Mouse (Mus musculus) cerebellum, adult 2 months (tissue): ENCODE data around the gene Nmnat2. TPM values are rescaled to one million over a fixed set of nuclear protein-coding genes. Genes with fewer than 3 reads are reported as not detected.
A peak's percentile ranks its signal among the peaks of the same experiment; 100 is the strongest.

Experiments
- DNase-seq, 2 experiments: peaks; one replicate each; pipeline ENCODE4 v3.0.0; 2021
- H3K27ac ChIP-seq: fragments of 200-500 bp; 2 replicates; pipeline ENCODE4 v1.5.1; 2012; ENCODE audit warnings: low read length, control low read depth, inconsistent platforms; ENCODE audit not compliant: insufficient read depth
- H3K27me3 ChIP-seq: fragments of 200-500 bp; 2 replicates; pipeline ENCODE4 v1.6.1; 2012; ENCODE audit warnings: inconsistent platforms, mild to moderate bottlenecking, low read length, moderate library complexity; ENCODE audit not compliant: control insufficient read depth, insufficient read depth
- H3K4me1 ChIP-seq: fragments of 200-500 bp; 2 replicates; pipeline ENCODE4 v1.6.1; 2011; ENCODE audit warnings: low read length; ENCODE audit not compliant: control insufficient read depth, insufficient read depth
- H3K4me3 ChIP-seq: fragments of 200-500 bp; replicated peaks from 2 replicates; pipeline ENCODE3; 2011; ENCODE audit warnings: mild to moderate bottlenecking, low read depth, low read length, control low read depth; ENCODE audit not compliant: insufficient read depth
- CTCF ChIP-seq: fragments of 200-500 bp; IDR thresholded peaks from 2 replicates; pipeline ENCODE4 v1.5.1; 2011; ENCODE audit warnings: low read depth, mild to moderate bottlenecking, control low read depth, low read length, moderate library complexity, borderline replicate concordance; ENCODE audit not compliant: insufficient read depth
- POLR2A ChIP-seq: fragments of 200-500 bp; IDR thresholded peaks from 2 replicates; pipeline ENCODE4 v1.6.1; 2011; ENCODE audit warnings: low read length, control low read depth, borderline replicate concordance; ENCODE audit not compliant: insufficient read depth
- WGBS: fragments of 180-500 bp; shearing (Covaris S2); methylation state at CpG from one replicate; pipeline ENCODE4 v1.1.7; 2018; 5-methylcytosine and 5-hydroxymethylcytosine counted together
- polyA plus RNA-seq: library from polyadenylated mRNA; depleted of rRNA; stranded (reverse); fragments of >200 nt; gene quantifications from 2 replicates; pipeline ENCODE4 v1.2.3, GENCODE M21; 2012

The Nmnat2 gene
- polyA plus RNA-seq, 1 experiment, result 120 TPM

DNA sequence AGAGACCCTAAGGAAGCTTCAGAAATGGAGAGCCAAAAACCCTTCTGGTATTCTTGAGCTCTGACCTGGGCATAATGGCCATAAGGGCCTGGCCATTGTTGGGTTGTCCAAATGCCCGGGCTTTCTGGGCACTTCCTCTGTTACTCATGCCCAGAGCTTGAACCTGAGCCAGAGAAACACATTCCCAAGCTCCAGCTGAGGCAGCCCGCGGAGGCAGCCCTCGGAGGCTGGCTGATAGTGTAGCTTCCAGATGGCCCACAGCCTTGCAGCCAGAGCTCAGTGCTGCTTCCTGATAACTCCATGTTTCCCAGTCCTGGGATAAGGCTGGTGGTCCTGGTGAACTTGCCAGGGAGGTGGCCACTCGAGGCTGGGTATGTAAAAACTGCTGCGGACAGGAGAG is 129.4 kb downstream of the Nmnat2 start:
- TF ChIP-seq POLR2A (no peak), CTCF (no peak)
- peaks cover 21% of the 10 kb centered on the region for H3K4me1 ChIP-seq
- peak; percentile 80 to 90 for DNase-seq
- H3K4me3 ChIP-seq, result no peak overlapping the region
- peak overlapping the region; percentile 23 for H3K27ac ChIP-seq
- no peaks in the 10 kb centered on the region for H3K27me3 ChIP-seq
- whole genome bisulfite sequencing, result 3% methylated on average over 6 of the region's 6 CpGs

DNA sequence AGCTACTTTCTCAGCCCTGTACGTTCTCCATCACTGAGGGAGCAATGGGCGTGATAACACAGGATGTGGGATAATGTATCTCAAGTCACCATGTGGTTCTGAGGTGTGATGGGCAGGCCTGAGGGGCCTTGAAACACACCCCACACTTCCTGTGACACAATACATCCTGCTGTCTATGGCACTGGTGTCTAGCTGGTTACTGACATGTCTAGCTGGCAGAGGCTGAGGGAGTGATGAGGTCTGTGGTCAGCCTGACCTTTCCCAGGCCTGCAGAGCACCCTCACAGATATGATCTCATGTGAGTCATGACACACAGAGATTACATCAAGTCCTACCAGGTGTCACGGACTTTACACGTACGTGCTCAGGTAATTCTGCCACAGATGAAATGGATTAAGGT is 130.4 kb downstream of the Nmnat2 start:
- TF ChIP-seq POLR2A (no peak), CTCF (no peak)
- peaks cover 21% of the 10 kb centered on the region for H3K4me1 ChIP-seq
- H3K4me3 ChIP-seq, result no peak overlapping the region
- no peaks in the 10 kb centered on the region for H3K27me3 ChIP-seq
- H3K27ac ChIP-seq, result peak overlapping the region; percentile 23; the same call in 1 of the 2 replicates
- WGBS, result 67% methylated on average over 5 of the region's 5 CpGs
- DNase-seq, result no peak

DNA sequence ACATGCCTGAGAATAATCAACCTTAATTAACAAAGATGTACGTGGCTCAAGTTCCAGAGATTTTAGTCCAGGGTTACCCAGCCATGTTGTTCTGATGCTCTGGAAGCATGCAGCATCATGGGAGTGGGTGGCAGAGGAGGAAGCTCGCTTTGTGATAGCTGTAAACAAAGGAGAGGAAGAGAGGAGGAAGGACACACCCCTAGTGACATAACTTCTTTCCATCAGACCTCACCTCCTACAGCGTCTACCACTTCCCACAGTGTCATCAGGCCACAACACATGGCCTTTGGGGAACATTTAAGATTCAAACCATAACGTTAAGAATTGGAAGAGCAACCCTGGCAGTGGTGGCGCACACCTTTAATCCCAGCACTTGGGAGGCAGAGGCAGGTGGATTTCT is 133.0 kb downstream of the Nmnat2 start:
- TF ChIP-seq CTCF (no peak), POLR2A (no peak)
- 88% methylated on average over 5 of the region's 5 CpGs for WGBS

DNA sequence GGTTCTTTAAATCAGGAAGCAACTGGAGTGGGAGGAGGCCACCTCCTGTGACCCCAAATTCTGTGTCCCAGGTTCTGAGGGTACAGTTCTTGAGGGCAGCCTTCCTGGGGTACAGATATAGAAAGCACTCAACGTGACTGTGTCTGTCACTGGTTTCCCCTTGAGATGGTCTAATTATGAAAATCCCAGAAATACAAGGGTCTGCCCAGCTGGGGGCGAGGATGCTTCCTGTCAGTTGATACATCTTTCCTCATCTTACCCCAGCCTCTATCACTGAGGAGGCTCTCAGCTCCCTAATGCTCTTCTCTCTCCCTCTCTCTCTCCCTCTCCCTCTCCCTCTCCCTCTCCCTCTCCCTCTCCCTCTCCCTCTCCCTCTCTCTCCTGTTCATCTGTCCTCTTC is 135.3 kb downstream of the Nmnat2 start:
- H3K27ac ChIP-seq, result no peak overlapping the region
- no peak for DNase-seq
- peaks cover 17% of the 10 kb centered on the region; the same call in 1 of the 2 replicates for H3K4me1 ChIP-seq
- WGBS, result 73% methylated on average over 2 of the region's 2 CpGs
- no peak overlapping the region for H3K4me3 ChIP-seq
- H3K27me3 ChIP-seq, result no peaks in the 10 kb centered on the region
- no peak for TF ChIP-seq POLR2A
- TF ChIP-seq CTCF, result no peak

More for the DNA sequence above, 133.0 kb downstream of the Nmnat2 start:
- Histone ChIP-seq H3K27ac (no peak overlapping the region), H3K4me1 (peaks cover 34% of the 10 kb centered on the region), H3K27me3 (no peaks in the 10 kb centered on the region), H3K4me3 (no peak overlapping the region)
- DNase-seq, result no peak

DNA sequence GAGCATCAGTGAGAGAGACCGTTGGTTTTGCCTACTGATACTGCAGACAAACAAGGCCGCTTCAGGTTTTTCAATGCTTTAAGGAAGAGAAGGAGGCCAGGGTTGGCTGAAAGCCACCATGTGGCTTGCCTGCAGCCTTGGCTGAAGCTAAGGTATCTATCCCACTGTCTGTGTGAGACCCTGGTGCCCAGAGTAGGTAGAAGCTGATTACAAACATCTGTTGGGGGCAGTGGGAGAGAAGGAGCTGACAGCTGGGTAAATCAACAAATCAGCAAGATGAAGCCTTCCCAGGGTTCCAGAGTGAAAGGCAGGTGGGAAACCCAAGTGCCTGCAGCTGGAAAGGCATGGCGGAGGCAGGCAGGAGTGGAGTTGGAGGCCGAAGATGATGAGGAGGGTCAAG is 136.0 kb downstream of the Nmnat2 start:
- Histone ChIP-seq H3K27ac (no peak overlapping the region), H3K27me3 (no peaks in the 10 kb centered on the region), H3K4me3 (no peak overlapping the region), H3K4me1 (peaks cover 14% of the 10 kb centered on the region; the same call in 1 of the 2 replicates)
- TF ChIP-seq CTCF (no peak), POLR2A (no peak)
- no peak for DNase-seq
- 78% methylated on average over 4 of the region's 4 CpGs for WGBS

DNA sequence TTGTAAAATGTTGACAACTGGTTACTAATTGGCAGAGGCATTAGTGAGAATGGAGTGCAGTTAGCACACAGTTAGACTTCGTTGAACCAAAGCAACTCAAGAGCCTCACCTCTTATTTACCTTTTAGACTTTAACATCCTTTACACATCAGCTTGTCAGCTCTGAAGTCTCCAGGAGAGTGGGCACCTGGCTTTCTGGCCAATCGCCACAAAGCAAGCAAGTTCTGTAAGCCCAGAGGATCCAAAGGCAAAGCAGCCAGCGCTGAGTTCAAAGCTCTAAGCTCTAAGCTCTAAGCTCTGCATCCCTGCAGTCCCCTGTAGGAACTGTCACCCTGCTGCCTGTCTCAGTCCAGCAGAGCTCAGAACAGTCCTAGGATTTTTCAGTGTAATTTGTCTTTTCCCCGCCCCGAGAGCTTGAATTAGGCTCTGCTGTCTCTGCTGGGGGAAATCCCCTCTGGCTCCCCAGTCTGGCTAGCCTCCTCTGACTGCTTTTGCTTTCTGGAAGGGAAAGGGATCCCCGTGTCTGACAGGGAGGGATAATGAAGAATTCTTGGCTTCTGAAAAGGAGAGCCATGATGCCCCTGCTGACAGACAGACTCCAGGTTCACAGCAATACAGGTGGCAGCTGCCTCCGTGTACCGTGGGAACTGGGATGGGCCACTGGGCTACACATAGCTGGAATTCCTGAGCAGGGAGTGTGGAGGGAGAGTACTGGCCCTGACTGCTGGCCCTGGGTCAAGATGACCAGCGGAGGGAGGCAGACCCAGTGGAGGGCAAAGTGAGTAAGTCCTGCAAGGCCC is 136.8 kb downstream of the Nmnat2 start:
- no peak overlapping the region for H3K4me3 ChIP-seq
- H3K27me3 ChIP-seq, result no peaks in the 10 kb centered on the region
- DNase-seq, result no peak
- H3K4me1 ChIP-seq, result peaks cover 14% of the 10 kb centered on the region; the same call in 1 of the 2 replicates
- TF ChIP-seq CTCF (no peak), POLR2A (no peak)
- 36% methylated on average over 9 of the region's 9 CpGs for WGBS
- peak overlapping the region; percentile 45; the same call in 1 of the 2 replicates for H3K27ac ChIP-seq

DNA sequence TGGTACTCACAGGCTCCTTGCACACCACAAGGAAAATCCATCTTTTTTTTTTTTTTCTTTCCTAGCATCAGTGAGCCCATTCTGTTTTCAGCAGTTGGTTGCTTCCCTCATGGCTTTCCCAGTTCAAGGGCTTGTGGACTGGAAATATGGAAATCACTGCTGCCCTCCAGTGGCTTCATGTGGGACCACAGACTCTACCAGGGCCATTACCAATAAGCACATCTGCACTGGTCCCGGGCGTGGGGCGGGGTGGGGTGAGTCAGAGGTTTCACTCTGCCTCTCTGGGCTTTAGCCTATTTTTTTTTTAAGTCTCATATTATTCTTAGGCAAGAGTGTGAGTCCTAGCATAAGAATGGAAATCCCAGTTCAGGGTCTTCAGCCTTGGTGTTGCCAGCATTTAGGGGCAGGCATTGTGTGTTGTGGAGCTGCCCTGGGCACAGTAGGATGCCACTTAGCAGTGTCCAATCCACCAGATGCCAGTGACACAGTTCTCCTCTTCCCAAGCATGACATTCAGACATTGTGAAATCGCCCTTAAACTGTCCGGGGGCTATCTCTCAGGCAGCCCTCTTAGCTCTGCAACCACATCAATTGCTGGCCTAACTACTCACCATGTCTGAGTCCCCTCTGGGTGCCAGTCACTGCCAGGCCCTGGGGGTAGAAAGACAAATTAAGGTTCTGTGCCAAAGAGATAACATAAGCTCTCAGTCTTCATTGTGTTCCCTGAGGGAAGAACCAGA is 137.6 kb downstream of the Nmnat2 start:
- DNase-seq, result peak; percentile 78 to 82

DNA sequence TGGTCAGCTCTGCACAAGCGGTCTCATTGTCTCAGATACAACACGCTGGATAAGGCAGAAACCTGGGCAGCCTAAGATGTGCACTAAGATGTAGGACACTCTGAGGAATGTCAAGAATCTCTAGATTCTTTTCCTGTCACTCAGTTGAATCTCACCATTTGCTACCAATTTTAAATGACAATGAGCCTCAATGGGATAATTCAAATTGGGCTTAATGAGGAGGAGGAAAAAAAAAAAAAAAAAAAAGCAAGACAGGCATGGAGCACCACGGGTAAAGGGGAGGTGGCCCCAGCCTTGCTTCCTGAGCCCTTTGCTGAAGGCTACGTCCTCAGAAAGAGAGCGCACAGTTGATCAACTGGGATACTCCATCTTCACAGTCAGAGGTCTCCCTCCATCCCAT is 138.4 kb downstream of the Nmnat2 start:
- DNase-seq, result no peak
- H3K27me3 ChIP-seq, result no peaks in the 10 kb centered on the region
- TF ChIP-seq CTCF (no peak), POLR2A (no peak)
- peaks cover 14% of the 10 kb centered on the region; the same call in 1 of the 2 replicates for H3K4me1 ChIP-seq
- no peak overlapping the region for H3K27ac ChIP-seq
- H3K4me3 ChIP-seq, result no peak overlapping the region
- 77% methylated on average over 5 of the region's 5 CpGs for WGBS

More for the DNA sequence above, 137.6 kb downstream of the Nmnat2 start:
- peaks cover 14% of the 10 kb centered on the region; the same call in 1 of the 2 replicates for H3K4me1 ChIP-seq
- TF ChIP-seq CTCF (peak; percentile 80), POLR2A (no peak)
- 0 out of 2 replicates have a peak overlapping the region, but pooled peaks have one; percentile 45 for H3K27ac ChIP-seq
- no peaks in the 10 kb centered on the region for H3K27me3 ChIP-seq
- no peak overlapping the region for H3K4me3 ChIP-seq
- 54% methylated on average over 5 of the region's 5 CpGs for WGBS
